Mouse (Mus musculus) right cerebral cortex, postnatal 4 days (tissue): ENCODE results near the gene Tbc1d10c.

ENCODE experiments used
- DNase-seq: peaks from one replicate; pipeline ENCODE4 v3.0.0-alpha.2; 2022

The Tbc1d10c gene

GRCm38 (mm10) chr19:4189051-4189620 lies 1.9 kb downstream of the Tbc1d10c start:
- DNase-seq = no peak

GRCm38 (mm10) chr19:4187303-4187702 lies 3.8 kb downstream of the Tbc1d10c start:
- DNase-seq = no peak

- no peak for DNase-seq
Observed at GRCm38 (mm10) chr19:4184976-4185975, 5.8 kb downstream of the Tbc1d10c start.

GRCm38 (mm10) chr19:4183689-4184088 lies 7.4 kb downstream of the Tbc1d10c start:
- DNase-seq = no peak

GRCm38 (mm10) chr19:4181892-4182291 lies 9.2 kb downstream of the Tbc1d10c start:
- DNase-seq = peak; percentile 70

GRCm38 (mm10) chr19:4180411-4180810 lies 10.7 kb downstream of the Tbc1d10c start:
- no peak for DNase-seq

- DNase-seq = no peak
Observed at GRCm38 (mm10) chr19:4175368-4175947, 15.6 kb downstream of the Tbc1d10c start, which contains the start of gene Carns1. Carns1 (minus strand) TSS chr19:4175479.

GRCm38 (mm10) chr19:4172925-4173324 lies 18.2 kb downstream of the Tbc1d10c start:
- DNase-seq = no peak

- no peak for DNase-seq
Observed at GRCm38 (mm10) chr19:4171393-4172290, 19.4 kb downstream of the Tbc1d10c start.

- DNase-seq = no peak
Observed at GRCm38 (mm10) chr19:4170723-4171392, 20.2 kb downstream of the Tbc1d10c start.

GRCm38 (mm10) chr19:4169810-4170209 lies 21.3 kb downstream of the Tbc1d10c start:
- DNase-seq = no peak

GRCm38 (mm10) chr19:4169378-4169784 lies 21.7 kb downstream of the Tbc1d10c start:
- DNase-seq = peak; percentile 99

- DNase-seq = no peak
Observed at GRCm38 (mm10) chr19:4166678-4167476, 24.2 kb downstream of the Tbc1d10c start.

GRCm38 (mm10) chr19:4164721-4165120 lies 26.4 kb downstream of the Tbc1d10c start:
- no peak for DNase-seq

- no peak for DNase-seq
Observed at GRCm38 (mm10) chr19:4164100-4164499, 27.0 kb downstream of the Tbc1d10c start.

GRCm38 (mm10) chr19:4163543-4163887 lies 27.6 kb downstream of the Tbc1d10c start:
- no peak for DNase-seq

- DNase-seq = peak; percentile 96
Observed at GRCm38 (mm10) chr19:4162646-4163542, 28.2 kb downstream of the Tbc1d10c start, which contains the start of gene Rps6kb2. Rps6kb2 (minus strand) TSS chr19:4163354.

- DNase-seq = no peak
Observed at GRCm38 (mm10) chr19:4159049-4159448, 32.0 kb downstream of the Tbc1d10c start.

- DNase-seq = no peak
Observed at GRCm38 (mm10) chr19:4156771-4157170, 34.3 kb downstream of the Tbc1d10c start.

GRCm38 (mm10) chr19:4156073-4156579 lies 35.0 kb downstream of the Tbc1d10c start:
- DNase-seq = no peak
